Mouse (Mus musculus) 3134 (cell line): ENCODE measurements around the gene Baiap2.

Source experiments
- DNase-seq: peaks from one replicate; pipeline ENCODE4 v3.0.0-alpha.2; 2011; ENCODE audit warnings: low spot score; ENCODE audit not compliant: insufficient read length; ENCODE audit errors: extremely low read depth

Baiap2 gene

GRCm38 (mm10) chr11:120007496-120008080, 65.0 kb downstream of the Baiap2 start:
- no peak for DNase-seq

- DNase-seq: no peak
These were observed 65.9 kb downstream of the Baiap2 start for GRCm38 (mm10) chr11:120008501-120008900.

- DNase-seq: no peak
These were observed 66.4 kb downstream of the Baiap2 start for GRCm38 (mm10) chr11:120008956-120009355.

- no peak for DNase-seq
These were observed 67.4 kb downstream of the Baiap2 start for GRCm38 (mm10) chr11:120009937-120010336.

- DNase-seq: no peak
These were observed 68.7 kb downstream of the Baiap2 start for GRCm38 (mm10) chr11:120011114-120011760.

- no peak for DNase-seq
These were observed 69.4 kb downstream of the Baiap2 start for GRCm38 (mm10) chr11:120011761-120012560.

GRCm38 (mm10) chr11:120012702-120013101, 70.1 kb downstream of the Baiap2 start:
- no peak for DNase-seq

GRCm38 (mm10) chr11:120013174-120013711, 70.7 kb downstream of the Baiap2 start:
- DNase-seq: no peak

GRCm38 (mm10) chr11:120014758-120015157, 72.2 kb downstream of the Baiap2 start:
- no peak for DNase-seq

GRCm38 (mm10) chr11:120017011-120017410, 74.4 kb downstream of the Baiap2 start:
- DNase-seq: no peak

GRCm38 (mm10) chr11:120019542-120020440, 77.2 kb downstream of the Baiap2 start:
- DNase-seq: no peak

- no peak for DNase-seq
These were observed 78.8 kb downstream of the Baiap2 start for GRCm38 (mm10) chr11:120021367-120021766.

GRCm38 (mm10) chr11:120022216-120022615, 79.7 kb downstream of the Baiap2 start:
- DNase-seq: no peak

- DNase-seq: no peak
These were observed 80.3 kb downstream of the Baiap2 start for GRCm38 (mm10) chr11:120022841-120023240.

- DNase-seq: no peak
These were observed 84.4 kb downstream of the Baiap2 start for GRCm38 (mm10) chr11:120026941-120027340.

- DNase-seq: no peak
These were observed 85.9 kb downstream of the Baiap2 start for GRCm38 (mm10) chr11:120028319-120029092.

GRCm38 (mm10) chr11:120029431-120030144, 87.0 kb downstream of the Baiap2 start:
- no peak for DNase-seq

- DNase-seq: no peak
These were observed 87.8 kb downstream of the Baiap2 start for GRCm38 (mm10) chr11:120030145-120030901.
